Mouse (Mus musculus): ENCODE measurements around the gene Eln.

The Eln gene

DNA sequence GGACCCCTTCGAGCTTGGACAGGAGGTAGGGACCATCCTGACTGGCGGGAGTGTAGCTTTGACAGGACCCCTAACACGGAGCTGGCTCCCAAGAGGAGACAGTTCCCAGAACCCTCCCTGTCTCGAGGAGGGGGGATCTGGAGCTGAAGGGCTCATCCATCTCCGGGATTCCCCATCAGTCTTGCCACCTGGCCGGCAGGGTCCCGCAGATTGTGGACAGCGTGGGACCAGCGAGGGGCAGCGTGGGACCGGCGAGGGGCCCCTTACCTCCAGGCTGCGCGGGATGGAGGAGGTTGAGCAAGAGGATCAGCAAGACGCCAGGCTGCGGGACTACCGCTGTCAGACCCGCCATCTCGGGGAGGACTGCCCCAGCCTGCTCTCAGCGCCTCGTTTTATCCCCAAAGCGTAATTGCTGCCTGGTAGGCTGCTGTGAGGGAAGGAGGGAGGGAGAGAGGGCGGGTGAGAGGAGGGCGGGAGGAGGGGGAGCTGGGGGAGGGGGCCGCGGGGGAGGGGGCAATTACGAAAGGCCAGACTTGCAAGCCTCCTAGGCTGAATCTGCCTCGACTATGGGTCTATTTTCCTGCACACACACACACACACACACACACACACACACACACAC lies at the start of gene Eln:
Gene Eln, minus strand, starts transcription at position 434 of the 622 bp plus-strand sequence.
- DNase-seq (ENCODE audit: low read depth): no peak

DNA sequence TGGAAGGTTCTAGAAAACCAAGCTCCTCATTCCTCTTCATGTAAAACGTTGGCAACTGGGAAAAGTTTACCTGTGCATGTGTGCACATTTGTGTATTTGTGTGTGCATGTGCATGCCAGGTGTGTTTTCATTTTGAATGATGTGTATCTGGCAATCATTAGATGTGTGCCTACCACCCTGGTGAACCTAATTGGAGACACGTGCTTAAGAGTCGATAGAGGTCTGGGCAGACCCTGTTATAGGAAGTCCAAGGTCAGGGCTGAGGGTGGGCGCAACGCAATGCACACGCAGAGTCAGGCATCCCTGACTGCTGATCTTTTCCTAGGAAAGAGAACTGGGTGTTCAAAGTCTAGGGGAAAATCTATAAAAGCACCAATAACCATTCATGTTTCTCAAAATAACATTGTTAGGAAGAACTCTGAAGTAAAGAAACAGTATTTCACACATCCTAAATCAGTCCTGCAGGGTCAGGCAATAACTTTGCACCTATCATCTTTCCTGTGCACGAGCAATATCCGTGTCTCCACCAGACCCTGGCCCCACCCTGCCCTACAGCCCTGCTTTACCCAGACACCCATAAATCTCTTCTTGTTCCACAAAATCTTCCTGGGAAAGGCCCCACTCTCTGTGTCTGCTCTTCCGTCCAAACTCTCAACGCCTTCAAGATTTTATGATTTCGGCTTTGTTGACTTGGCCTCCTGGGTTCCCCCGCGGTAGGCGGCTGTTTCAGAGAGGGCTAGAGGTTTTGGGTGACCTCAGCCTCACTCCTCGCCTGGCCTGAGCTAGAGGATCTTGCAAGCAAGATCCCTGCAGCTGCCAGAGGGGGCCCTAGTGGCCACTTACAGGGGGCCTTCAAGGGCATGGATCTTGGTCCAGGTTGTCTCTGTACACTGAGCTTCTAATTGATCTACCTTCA lies 43.2 kb upstream of the Eln start:
- no peak for DNase-seq (ENCODE audit: low read depth)

DNA sequence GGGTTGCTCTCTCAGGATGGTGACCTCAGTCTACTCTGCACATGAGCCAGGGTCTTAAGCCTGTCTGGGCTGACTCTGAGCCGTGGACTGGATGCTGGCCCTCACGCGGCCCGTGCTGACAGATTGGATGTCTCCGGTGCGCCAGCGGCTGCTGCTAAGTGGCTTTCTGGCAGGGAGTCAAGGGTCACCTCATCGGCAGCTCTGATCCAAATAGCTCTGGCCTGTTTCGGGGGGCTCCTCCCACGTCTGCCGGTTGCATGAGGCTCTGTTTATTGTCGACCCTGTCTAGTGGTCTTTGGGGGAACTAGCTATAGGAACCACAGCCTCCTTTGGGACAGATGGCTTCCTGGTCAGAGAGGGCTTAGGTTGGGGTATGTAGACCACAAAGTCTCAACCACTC lies 41.1 kb upstream of the Eln start:
- no peak for DNase-seq (ENCODE audit: low read depth)

GRCm38 (mm10) chr5:134785691-134786371 lies 38.7 kb upstream of the Eln start:
- no peak for DNase-seq (ENCODE audit: low read depth)

DNA sequence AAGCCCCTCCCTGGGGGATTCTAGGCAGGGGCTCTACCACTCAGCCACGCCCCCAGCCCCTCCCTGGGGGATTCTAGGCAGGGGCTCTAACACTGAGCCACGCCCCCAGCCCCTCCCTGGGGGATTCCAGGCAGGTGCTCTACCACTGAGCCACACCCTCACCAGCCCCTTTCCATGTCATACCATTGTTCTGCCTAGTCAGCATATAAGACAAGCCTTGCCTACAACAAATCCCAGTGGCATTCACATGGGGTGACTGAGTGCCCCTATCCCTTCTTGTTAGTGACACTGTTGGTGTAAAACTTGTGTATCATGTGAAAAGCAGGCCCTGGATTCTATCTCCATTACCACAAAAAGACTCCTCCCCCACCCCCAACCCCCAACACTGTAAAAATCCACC lies 36.7 kb upstream of the Eln start:
- no peak for DNase-seq (ENCODE audit: low read depth)

GRCm38 (mm10) chr5:134780963-134781362 lies 33.8 kb upstream of the Eln start:
- no peak for DNase-seq (ENCODE audit: low read depth)

DNA sequence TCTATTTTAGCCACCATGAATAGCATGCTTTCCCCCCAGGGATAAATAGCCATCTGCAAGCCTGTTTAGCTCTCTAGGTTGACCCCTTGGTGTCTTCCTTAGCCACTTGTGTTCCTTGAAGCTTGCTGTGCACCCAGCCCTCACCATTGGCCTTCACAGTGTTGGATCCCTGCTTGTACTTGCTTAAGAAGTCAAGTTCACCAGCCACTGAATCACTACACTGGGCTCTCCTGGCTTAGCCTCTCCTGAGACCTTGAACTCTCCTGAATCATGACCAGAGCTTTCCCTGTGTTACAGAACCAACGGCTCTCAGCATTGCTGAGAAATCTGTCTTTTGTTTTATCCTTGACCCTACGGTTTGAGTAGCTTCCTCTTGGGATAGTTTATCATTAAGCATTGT lies 33.0 kb upstream of the Eln start:
- DNase-seq (ENCODE audit: low read depth): no peak

DNA sequence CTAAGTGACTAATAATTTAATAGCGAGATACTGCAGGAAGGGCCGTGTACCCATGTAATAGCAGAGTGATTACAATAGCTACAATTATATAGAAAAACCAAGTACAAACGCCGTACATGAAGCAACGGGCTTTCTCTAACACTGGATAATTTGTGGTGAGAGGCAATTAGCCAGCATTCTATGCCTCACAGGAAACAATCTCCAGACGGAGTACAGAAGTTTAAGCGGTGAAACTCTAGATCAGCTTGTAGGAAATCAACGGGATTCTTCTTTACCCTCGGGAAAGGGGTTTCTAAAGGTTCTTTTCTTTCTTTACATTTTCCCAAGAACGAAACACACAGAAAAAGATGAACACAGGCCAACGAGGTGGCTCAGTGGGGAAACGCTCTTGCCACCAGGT lies 29.4 kb upstream of the Eln start:
- no peak for DNase-seq (ENCODE audit: low read depth)

- DNase-seq (ENCODE audit: low read depth): no peak
Measured at GRCm38 (mm10) chr5:134772522-134772921, 25.4 kb upstream of the Eln start.

DNA sequence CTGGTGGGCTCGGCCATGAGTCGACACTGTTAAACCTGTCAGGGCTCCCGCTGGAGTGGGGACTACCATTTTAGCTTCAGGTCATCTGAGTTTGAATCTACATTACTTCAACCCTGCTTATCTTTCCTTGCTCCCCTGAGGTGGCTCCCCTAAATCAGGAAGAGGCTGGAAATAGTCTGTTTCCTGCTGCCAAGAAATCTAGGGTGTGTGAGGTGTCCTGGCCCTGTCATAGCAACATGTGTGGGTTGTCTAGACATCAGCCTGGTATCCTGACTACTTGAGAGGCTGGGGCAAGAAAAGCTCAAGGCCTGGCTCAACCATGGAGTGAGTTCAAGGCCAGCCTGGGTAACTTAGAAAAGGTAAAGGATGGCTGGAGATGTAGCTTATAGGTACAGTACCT lies 24.6 kb upstream of the Eln start:
- DNase-seq (ENCODE audit: low read depth): no peak

DNA sequence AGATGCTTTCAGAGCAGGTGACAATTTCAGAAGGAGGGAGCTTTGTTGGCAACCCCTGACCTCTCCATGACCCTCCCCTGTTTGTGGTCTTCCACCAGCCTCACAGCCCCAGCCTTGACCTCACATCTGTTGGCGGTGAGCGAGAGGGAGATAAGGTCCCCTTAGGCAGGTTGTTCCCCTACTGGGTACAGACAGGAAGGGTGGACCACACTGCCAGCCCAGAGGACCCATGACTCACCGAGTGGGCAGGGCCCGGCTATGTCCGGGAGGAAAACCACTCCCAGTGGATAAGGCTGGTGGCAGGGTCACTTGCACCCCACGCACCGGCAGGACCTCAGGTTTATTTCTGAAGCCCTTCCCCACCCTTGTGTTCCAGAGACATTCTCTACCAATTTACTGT lies 22.1 kb upstream of the Eln start:
- no peak for DNase-seq (ENCODE audit: low read depth)

DNA sequence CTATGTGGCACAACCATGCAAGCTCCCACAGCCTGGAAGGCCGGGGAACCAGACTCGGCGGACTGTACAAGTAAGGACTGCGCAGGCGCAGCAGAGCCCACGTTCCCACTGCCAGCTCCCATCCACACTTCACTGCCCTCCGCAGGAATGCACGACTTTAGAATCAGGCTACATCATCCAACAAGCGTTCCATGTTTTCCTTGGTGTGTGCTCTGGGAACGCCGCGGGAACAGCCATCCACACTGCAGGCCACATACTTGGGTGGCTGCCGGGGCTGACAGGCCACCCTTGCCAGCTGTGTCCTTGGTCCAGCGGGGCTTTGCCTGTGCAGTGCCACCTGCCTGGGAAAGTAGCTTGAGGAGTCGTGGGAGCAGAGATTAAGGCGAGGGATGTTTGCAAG lies 18.3 kb upstream of the Eln start:
- DNase-seq (ENCODE audit: low read depth): no peak

DNA sequence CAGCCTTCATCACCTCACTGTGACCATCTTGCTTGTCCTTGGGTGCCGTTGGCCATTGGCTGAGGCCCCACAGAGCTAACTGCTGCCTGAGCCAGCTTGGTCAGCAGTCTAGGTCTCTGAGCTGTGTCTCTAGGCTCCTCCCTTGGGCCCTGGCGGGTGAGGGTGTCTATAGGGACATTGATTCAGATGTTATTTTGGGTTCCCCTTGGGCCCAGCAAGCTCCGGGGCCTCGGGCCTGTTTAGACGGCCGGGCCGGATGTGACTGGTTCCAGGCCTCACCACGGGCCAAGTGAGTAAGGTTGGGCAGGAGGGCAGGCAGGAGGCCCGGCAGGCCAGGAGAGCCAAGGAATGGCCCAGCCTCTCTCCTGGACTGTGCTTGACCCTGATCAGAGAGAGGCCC lies 16.2 kb upstream of the Eln start:
- no peak for DNase-seq (ENCODE audit: low read depth)

- DNase-seq (ENCODE audit: low read depth): no peak
Measured at GRCm38 (mm10) chr5:134761409-134762124, 14.4 kb upstream of the Eln start.

DNA sequence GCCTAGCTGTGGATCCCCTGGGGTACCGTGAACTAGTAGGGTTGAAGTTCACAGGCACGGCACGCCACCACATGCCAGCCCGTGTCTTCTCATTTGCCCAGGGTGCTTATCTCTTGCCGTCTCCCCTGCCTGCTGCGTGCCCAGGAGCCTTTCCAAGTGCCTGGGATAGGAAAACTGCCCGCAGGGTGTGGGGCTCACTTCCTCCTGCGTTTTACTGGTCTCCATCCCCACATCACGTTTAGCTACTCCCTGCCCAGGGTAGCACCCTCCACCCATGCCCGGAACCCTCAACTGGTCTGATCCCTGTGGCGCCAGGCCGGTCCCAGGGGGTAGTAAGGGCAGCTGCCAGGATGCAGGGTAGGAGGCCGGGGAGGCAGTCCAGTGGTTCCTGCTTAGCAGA lies 8.9 kb upstream of the Eln start:
- no peak for DNase-seq (ENCODE audit: low read depth)

- DNase-seq (ENCODE audit: low read depth): no peak
Measured at GRCm38 (mm10) chr5:134754096-134754495, 7.0 kb upstream of the Eln start.

- DNase-seq (ENCODE audit: low read depth): no peak
Measured at GRCm38 (mm10) chr5:134750469-134750868, 3.3 kb upstream of the Eln start.

GRCm38 (mm10) chr5:134747947-134748618 lies 960 bp upstream of the Eln start:
- peak; percentile 63 for DNase-seq (ENCODE audit: low read depth)

DNA sequence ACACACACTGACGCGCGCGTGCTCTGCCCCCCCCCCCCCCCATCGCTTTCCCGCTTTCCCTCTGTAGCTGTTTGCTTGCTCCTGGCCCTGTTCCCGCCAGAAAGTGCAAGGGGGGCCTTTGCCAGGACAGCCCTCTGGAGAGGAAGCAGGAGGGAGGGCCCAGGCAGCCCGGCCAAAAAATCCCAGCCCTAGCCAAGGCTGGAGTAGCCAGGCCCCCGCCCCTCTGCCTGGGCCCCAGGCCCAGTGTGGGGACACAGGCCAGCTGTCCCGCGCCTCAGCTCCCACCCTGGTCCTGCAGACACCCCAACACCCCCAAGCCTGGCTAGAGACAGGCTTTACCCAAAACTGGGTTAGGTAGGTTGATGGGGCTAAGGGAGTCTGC lies 380 bp upstream of the Eln start:
- no peak for DNase-seq (ENCODE audit: low read depth)

DNA sequence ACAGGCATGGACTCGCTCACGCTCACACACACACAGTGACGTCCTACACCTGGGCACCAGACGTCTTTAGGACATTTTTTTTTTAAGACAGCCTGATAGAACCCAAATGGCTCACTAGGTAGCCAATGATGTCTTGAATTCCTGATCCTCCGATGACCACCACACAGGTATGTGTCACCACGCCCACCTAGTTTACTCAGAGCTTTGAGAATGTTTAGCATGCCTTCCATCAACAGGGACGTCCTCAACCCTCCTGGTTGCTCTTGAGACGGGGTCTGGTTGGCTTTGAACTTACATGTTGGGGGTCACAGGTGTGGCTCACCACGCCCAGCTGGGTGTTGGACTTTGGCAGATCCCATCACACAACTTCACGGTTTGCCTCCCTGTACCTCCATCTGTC lies 922 bp downstream of the Eln start:
- no peak for DNase-seq (ENCODE audit: low read depth)

- DNase-seq (ENCODE audit: low read depth): no peak
Measured at GRCm38 (mm10) chr5:134745801-134746200, 1.3 kb downstream of the Eln start.

GRCm38 (mm10) chr5:134745000-134745399 lies 2.1 kb downstream of the Eln start:
- no peak for DNase-seq (ENCODE audit: low read depth)
